Mouse (Mus musculus): ENCODE results near the gene Iqcm.

DNA sequence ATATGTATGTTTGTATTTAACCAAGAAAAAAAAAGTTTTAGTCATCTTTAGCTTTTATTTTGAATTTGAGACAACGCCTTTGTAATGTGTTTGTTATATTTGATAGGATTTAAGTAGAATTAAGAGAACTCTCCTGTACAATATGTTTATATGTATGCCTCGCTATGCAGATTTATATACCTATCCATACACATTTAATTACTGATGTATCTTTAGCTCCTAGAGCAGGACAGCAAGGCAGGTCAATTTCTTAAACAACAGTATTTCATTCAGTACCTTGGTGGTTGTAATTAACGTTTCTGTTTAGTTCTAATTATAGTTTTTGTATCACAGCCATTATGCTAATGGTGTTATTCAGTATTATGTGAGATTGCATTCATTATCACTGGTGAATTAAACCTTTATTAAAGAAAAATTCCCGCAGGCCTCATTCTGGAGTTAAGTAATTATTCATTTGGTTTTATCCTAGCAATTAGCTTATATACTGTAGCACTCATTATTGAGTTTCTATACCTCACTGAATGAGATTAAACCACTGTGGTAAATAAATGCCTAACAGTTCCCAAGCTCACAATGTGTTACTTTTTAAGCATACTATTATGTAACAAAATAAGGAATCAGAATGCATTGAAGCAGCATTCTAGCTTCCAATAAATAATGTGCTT, 380.1 kb downstream of the Iqcm start:
- TF ChIP-seq CHD2 (IDR thresholded peaks at IDR 0.05; ENCODE audit: low read depth, low read length) (no peak), ZNF384 (IDR thresholded peaks at IDR 0.05; ENCODE audit: low read depth, low read length) (no peak), ZC3H11A (IDR thresholded peaks at IDR 0.05; ENCODE audit: borderline replicate concordance, low read depth, low read length) (no peak)
